Mouse (Mus musculus) left cerebral cortex, adult 11 months (tissue): ENCODE results near the gene Kcnj10.

Experiments
- DNase-seq: peaks from one replicate; pipeline ENCODE4 v3.0.0; 2022; ENCODE audit warnings: low spot score

Gene Kcnj10

GRCm38 (mm10) chr1:172332925-172333324 lies 8.1 kb upstream of the Kcnj10 start:
- DNase-seq: no peak

- DNase-seq: no peak
These were observed 7.5 kb upstream of the Kcnj10 start for GRCm38 (mm10) chr1:172333512-172333911.

GRCm38 (mm10) chr1:172335804-172336203 lies 5.2 kb upstream of the Kcnj10 start:
- no peak for DNase-seq

- no peak for DNase-seq
These were observed 3.4 kb upstream of the Kcnj10 start for GRCm38 (mm10) chr1:172337411-172338185.

GRCm38 (mm10) chr1:172341386-172341785 lies 376 bp downstream of the Kcnj10 start:
- no peak for DNase-seq

GRCm38 (mm10) chr1:172342729-172343128 lies 1.7 kb downstream of the Kcnj10 start:
- no peak for DNase-seq

GRCm38 (mm10) chr1:172343914-172344313 lies 2.9 kb downstream of the Kcnj10 start:
- DNase-seq: no peak

- DNase-seq: no peak
These were observed 3.8 kb downstream of the Kcnj10 start for GRCm38 (mm10) chr1:172344820-172345219.

GRCm38 (mm10) chr1:172346707-172347106 lies 5.7 kb downstream of the Kcnj10 start:
- no peak for DNase-seq

GRCm38 (mm10) chr1:172347382-172347781 lies 6.4 kb downstream of the Kcnj10 start:
- no peak for DNase-seq

- no peak for DNase-seq
These were observed 8.5 kb downstream of the Kcnj10 start for GRCm38 (mm10) chr1:172349504-172349903.

GRCm38 (mm10) chr1:172349916-172350812 lies 9.2 kb downstream of the Kcnj10 start:
- DNase-seq: peak; percentile 79

- DNase-seq: no peak
These were observed 11.0 kb downstream of the Kcnj10 start for GRCm38 (mm10) chr1:172352001-172352400.

GRCm38 (mm10) chr1:172352453-172352852 lies 11.4 kb downstream of the Kcnj10 start:
- no peak for DNase-seq

- no peak for DNase-seq
These were observed 14.3 kb downstream of the Kcnj10 start for GRCm38 (mm10) chr1:172355336-172355735.

GRCm38 (mm10) chr1:172357550-172357949 lies 16.5 kb downstream of the Kcnj10 start:
- DNase-seq: no peak

- no peak for DNase-seq
These were observed 17.3 kb downstream of the Kcnj10 start for GRCm38 (mm10) chr1:172358341-172358740.

GRCm38 (mm10) chr1:172364684-172365083 lies 23.7 kb downstream of the Kcnj10 start:
- DNase-seq: no peak

- no peak for DNase-seq
These were observed 27.9 kb downstream of the Kcnj10 start for GRCm38 (mm10) chr1:172368768-172369418.

GRCm38 (mm10) chr1:172376198-172376667 lies 35.2 kb downstream of the Kcnj10 start, which contains the start of gene Pigm:
Gene Pigm (plus strand): TSS chr1:172376546.
- peak; percentile 96 for DNase-seq

GRCm38 (mm10) chr1:172376758-172377458 lies 35.9 kb downstream of the Kcnj10 start:
- no peak for DNase-seq

GRCm38 (mm10) chr1:172380066-172380465 lies 39.1 kb downstream of the Kcnj10 start:
- DNase-seq: no peak
